Mouse (Mus musculus) liver, postnatal 0 days (tissue): ENCODE measurements around the gene Dok4.

Experiments used
- CTCF ChIP-seq: sonication (generic); IDR thresholded peaks from 2 replicates; pipeline ENCODE4 v1.5.1; 2016; ENCODE audit warnings: antibody characterized with exemption, low read depth
- EP300 ChIP-seq: IDR thresholded peaks from 2 replicates; pipeline ENCODE4 v1.6.1; 2016; ENCODE audit warnings: antibody characterized with exemption, low read depth, mild to moderate bottlenecking

- TF ChIP-seq CTCF: no peak
- no peak for TF ChIP-seq EP300
Measured at GRCm38 (mm10) chr8:94820553-94820952, 55.6 kb downstream of the Dok4 start.
